Mouse (Mus musculus) cerebellum, adult 2 months (tissue): Measurements from ENCODE around the gene Nfkbia.

ENCODE experiments used
- CTCF ChIP-seq: fragments of 200-500 bp; IDR thresholded peaks from 2 replicates; pipeline ENCODE4 v1.5.1; 2011; ENCODE audit warnings: low read depth, mild to moderate bottlenecking, control low read depth, low read length, moderate library complexity, borderline replicate concordance; ENCODE audit not compliant: insufficient read depth
- POLR2A ChIP-seq: fragments of 200-500 bp; IDR thresholded peaks from 2 replicates; pipeline ENCODE4 v1.6.1; 2011; ENCODE audit warnings: low read length, control low read depth, borderline replicate concordance; ENCODE audit not compliant: insufficient read depth

- TF ChIP-seq CTCF (peak; percentile 100), POLR2A (no peak)
Measured at GRCm38 (mm10) chr12:55499031-55499430, 6.6 kb upstream of the Nfkbia start.
